Mouse (Mus musculus) megakaryocyte, adult 5-6 weeks (primary cell): ENCODE data around the gene Erbin. TPM values are rescaled to one million over a fixed set of nuclear protein-coding genes. Genes with fewer than 3 reads are reported as not detected.
A peak's percentile ranks its signal among the peaks of the same experiment; 100 is the strongest.

Source experiments
- ATAC-seq: 2 replicates; pipeline ENCODE4 v1.8.0; 2016; ENCODE audit warnings: mild to moderate bottlenecking, inconsistent platforms; ENCODE audit not compliant: poor library complexity, severe bottlenecking
- total RNA-seq, 2 experiments: library from RNA; stranded (forward) in 1 of 2; stranded (reverse) in 1 of 2; fragments of 153-499, 151-499 nt in 1 of 2; fragments of 221-1000, 200-1000 nt in 1 of 2; gene quantifications; 2 replicates each; pipeline versions ENCODE4 v1.2.3 to v1.2.4; 2015 to 2017

The Erbin gene
- total RNA-seq, 2 experiments from 2014 or later = 84.8 to 98.6 TPM

DNA sequence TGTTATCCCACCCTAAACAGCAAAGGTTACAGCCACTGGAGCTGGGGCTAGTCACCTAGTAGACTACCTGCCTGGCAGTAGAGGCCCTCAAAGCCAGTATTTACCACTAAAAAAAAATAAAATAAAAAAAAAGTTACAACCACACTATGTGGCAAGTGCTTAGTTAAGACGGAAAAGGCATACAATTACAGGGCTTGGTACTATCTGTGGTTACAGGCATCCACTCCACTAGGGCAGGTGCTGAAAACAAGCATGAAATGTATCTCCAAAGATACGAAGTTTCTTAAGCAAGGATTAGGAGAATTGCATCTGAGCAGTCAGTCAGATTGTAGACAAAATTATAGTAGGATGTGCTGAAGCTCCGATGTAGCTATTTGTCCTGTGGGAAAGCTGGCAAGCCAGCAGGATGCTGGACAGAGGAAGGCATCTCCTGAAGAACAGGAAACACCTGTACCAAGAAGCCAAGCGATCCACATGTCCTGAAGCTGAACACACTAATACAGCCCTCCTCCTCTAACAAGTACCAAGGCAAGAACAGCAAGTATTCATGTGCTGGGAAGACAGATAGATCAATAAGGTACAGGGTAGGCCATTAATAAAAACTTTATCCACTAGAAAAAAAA, 6.1 kb downstream of the Erbin start:
- ATAC-seq = no peak

DNA sequence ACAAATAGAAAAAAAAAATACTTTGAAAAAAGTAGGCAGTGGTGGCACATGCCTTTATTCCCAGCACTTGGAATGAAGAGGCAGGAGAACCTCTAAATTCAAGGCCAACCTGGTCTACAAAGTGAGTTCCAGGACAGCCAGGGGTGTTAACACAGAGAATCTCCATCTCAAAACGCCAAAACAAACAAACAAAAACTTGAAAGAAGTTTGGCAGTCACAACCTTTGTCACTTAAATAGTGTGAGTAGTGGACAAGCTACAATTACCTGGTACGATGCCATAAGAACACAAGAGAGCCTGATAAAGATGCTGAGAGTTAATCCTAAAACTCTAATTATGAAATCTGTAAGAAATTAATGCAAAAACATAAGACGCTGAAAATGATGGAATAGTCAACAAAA, 8.0 kb downstream of the Erbin start:
- ATAC-seq = no peak

DNA sequence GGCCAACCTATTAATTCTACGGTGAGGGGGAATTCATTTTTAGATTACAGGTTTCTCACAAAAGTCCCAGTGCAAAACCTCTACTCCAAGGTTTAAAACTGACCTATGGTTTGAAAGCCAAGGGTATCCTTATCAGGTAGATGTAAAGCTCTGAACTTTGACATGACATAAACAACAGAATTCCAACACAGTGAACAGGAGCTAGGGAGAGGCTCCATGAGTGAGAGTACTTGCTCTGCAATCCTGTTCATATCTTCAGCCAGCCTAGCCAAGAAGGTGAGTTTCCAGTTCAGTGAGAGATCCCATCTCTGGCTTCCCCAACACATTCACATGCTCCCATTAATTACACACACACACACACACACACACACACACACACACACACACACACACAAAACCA, 9.7 kb downstream of the Erbin start:
- no peak for ATAC-seq

DNA sequence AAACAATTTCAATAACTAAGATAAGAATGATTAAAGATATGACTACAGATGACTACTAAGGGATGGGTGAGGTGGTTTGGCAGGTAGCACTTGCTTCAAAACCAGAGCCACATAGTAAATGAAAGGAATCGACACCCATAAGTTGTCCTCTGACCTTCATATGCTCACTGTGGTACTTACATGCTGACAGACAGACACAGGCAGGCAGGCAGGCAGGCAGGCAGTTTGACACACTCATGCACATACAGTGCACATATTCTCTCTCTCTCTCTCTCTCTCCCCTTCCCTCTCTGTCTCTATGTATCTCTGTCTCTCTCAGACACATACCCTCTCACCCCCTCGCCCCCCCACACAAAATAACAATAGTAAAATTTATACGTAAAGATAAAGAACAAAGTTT, 10.4 kb downstream of the Erbin start:
- ATAC-seq = no peak

DNA sequence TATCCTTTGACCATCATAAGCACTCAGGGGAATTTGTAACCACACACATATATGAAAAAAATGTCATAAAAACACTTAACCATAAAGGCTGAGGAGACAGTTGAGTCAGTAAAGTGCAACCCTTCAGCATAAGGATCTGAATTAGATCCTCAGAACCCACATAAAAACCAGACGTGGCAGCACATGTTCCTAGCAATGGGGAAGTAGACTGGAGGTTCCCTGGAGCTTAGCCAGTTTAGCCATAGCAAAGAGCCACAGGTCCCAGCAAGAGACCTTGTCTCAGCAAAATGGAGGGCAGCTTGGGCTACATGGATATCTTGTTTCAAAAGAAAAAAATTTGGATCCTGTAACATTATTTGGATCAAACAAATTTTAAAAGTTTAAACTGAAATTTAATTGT, 20.3 kb downstream of the Erbin start:
- ATAC-seq = peak; percentile 45; the same call in 1 of the 2 replicates

DNA sequence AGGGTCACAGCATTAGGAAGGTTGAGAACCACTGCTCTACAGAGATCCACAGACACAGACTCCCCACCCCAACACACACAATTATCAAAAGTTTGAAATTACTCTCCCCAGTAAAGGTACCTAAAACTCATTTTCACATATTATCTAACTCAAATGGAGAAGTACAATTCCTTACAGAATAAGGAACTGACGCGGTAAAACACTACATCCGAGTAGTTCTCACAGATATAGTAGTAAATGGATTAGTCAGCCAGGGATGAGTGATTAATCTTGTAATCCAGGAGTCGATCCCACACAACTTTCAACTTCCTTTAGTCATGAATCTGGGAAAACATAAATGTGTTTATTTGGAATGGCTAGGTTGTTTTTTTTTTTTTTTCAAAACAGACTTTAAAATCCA, 22.7 kb downstream of the Erbin start:
- ATAC-seq = peak; percentile 63

DNA sequence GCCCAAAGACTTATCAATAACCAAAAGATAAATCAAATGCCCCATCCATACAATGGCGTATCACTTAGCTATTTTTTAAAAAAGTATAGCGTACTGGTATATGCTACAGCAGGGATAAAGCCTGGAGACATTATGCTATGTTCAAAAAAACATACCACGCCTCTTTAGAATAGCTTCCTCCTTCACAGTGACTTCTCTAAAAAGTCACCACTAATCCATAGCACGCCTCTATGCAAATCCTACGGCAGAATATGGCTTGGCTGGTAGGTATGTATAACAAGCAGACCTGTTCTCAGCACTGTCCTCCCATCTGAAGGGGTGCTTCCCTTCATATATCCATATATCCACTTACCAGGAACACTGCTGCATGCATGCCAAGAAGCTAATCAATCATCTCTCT, 27.2 kb downstream of the Erbin start:
- ATAC-seq = peak; percentile 94

DNA sequence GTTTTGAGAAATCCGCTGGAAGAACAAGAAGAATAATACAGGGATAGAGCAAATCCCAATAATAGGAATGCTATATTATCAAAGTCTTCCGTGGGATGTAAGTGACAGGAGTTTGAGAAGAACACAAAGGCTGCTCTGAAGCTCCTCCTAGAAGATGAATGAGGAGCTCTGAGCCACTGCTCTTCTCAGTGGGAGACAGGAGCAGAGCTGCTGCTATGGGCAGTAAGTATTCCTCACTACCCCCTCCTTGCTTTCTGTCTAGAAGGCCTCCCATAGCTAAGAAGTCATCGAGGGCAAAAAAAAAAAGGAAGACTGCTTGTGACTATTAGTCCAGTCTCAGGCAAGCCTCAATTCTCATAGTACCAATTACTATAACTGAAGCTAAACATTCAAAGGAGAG, 30.3 kb downstream of the Erbin start:
- ATAC-seq = no peak

DNA sequence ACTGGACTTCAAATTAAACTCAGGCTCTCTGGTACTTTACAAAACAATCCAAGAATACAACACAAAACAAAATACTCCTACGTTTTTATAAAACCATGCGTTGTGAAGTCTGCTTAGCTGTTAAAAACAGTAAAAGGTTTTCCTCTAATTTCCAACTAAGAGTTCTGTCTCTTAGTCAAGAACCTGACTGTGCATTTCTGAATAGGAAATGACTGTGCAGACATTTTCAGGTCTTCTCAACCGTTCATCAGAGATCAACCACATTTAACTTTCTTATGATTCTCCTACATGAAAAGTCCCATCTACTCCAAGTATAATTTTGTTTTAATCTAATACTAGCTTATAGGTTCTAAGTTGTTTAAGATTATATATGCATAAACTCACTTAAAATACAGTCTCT, 33.8 kb downstream of the Erbin start:
- ATAC-seq = no peak

DNA sequence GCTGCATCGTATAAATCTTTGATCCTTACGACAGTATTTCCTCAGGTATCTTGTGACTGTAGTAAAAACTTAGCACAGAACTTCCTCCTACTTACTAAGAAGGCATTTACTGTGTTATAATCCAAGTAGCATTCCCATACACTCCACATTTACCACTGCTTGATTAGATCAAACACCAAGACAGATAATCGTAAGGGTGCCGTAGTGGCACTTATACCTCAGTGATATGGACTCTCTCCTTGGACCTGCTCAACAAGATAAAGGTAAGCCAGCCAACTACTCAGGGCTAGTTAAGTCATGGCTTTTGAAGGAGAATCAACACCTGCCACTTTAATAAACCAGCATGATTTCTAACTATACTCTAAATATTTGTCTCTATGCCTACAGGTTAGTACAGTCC, 39.1 kb downstream of the Erbin start:
- no peak for ATAC-seq

DNA sequence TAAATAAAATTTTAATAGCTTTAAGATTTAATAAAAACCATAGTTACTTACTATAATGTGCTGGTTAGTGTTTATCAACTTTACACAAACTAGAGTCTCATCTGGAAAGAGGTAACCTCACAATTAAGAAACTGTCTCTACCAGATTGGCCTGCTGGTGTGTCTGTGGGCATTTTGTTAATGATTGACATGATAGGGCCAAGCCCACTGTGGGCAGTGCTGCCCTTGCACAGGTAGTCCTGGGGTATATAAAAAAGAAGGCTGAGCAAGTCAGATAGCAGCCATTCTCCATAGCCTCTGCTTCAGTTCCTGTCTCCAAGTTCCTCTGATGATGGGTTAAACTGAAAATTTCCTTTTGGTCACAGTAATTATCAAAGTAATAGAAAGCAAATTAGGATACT, 43.6 kb downstream of the Erbin start:
- no peak for ATAC-seq

DNA sequence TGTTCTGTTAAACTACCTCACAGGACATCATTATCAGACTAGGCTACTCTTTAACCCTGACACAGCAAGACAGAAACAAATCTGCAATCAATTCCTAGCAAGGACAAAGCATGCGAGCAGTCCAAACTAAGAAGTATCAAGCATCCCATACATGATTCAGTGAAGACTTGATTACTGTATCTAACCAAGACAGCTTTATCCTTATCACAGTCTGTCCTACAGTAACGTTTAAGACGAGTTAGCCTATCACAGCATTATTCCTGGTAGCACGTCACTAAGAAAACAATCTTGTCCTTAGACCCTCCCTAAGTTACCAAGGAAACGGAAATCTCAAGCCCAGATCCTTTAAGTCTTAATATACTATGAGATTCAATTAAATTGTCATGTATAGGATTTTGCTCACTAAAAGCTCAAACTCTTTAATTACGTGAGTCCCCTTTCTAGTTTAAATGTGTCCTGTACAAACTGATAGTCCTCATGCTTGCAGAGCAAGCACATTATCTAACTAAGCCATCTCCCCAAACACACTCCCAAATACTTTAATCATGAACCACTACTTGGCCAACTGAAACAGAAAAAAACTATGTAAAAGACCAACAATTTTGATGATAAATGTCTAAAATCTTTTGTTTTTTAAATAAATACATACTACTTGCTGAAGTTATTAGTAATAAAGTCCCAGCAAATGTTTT, 44.3 kb downstream of the Erbin start:
- ATAC-seq = no peak

DNA sequence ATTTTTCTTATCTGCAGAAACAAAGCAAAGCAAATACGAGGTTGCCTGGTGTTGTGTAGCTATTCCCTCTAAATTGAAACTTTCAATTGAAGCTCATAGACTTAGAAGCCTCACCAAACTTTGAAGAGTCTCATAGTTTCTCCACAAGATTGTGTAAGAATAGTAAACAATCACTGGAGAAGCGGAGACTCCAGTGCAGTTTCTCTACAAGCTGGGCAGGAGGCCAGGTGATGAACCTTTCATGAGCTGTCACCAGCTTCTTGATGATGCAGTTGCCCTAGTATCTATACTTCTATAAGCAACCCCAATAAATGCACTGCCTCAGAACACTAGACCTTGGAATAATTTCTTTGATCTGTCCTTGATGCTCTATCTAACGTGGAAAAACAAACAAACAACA, 49.5 kb downstream of the Erbin start:
- no peak for ATAC-seq

DNA sequence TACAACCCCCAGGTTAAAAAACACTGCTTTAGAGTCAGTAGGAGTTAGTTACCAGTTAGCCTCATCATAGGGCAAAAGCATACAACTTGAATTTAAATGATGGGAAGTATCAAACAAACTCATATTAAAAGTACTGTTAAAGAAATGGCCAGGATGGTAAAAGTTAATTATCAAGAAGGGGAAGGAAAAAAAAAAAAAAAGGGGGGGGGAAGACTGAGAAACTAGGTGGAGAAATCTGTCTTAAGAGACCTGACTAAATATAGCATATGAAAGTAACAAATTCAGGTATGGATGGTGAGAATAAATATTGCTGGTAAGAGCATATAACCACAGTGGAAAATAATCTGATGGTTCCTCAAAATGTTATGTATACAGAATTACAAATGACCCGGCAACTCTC, 50.2 kb downstream of the Erbin start:
- ATAC-seq = no peak

DNA sequence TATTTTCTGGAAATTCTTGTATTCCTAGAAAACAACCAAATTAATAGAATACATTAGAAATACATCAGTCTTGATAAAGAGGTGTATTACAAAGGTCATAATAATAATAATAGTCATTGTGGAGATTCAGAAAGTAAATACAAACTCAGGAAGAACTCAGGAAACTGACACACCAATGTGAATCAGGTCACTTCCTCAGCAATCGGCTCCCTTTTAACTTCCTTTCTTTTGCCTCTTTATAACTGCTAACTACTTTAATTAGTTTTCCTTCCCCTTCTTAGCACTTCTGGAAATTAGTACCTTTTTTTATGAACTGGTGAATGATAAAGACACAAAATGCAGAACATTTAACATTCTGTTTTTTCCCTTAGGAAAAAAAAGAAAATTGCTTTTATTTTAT, 51.4 kb downstream of the Erbin start:
- peak; percentile 76 for ATAC-seq

DNA sequence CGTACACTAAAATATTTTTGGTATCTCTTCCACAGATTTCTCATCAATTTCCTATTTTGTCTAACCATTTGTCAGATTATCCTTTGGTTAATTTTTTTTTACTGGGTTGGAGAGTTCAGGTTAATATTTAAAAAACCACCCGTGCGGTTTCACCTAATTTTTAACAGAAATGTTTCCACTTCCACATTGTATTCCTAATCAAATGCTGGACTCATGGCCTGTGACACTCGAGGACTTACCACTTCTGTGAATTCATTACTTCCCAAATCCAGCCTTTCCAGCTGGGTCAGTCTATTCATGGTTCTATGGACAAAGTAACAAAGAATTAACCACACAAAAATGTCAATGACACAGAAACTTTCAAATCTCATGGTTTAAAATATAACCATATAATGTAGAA, 58.3 kb downstream of the Erbin start:
- no peak for ATAC-seq

DNA sequence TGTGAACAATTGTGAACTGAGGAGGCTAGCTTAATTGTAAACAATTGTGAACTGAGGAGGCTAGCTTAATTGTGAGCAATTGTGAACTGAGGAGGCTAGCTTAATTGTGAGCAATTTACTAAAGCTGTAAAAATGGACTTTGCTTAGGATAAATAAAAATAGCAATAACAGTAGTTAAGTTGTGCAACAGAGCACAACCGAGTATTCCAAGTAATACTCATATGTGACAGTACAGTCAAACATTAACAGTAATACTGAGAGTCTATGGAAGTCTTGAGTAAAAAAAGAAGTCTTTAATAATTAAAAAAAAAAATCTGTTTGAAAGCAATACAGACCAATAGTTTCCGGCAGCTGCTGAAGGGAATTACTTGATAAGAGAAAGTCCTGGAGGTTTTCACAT, 61.3 kb downstream of the Erbin start:
- no peak for ATAC-seq

DNA sequence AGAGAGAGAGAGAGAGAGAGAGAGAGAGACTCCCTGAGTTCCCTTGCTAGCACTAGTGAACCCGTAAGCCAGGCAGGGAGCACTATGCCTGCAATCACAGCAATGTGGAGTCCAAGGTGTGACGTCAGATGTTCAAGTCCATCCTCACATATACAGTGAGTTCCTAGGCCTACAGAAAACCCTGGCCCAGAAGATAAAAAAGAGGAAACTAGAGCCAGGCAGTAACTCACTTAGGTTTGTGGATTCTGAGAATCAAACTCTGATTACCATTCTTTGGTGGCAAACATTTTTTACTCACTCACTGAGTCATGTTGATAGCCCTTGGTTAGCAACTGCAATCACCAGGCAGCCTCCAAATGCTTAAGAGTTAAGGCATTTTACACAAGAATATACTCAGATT, 72.7 kb downstream of the Erbin start:
- no peak for ATAC-seq

DNA sequence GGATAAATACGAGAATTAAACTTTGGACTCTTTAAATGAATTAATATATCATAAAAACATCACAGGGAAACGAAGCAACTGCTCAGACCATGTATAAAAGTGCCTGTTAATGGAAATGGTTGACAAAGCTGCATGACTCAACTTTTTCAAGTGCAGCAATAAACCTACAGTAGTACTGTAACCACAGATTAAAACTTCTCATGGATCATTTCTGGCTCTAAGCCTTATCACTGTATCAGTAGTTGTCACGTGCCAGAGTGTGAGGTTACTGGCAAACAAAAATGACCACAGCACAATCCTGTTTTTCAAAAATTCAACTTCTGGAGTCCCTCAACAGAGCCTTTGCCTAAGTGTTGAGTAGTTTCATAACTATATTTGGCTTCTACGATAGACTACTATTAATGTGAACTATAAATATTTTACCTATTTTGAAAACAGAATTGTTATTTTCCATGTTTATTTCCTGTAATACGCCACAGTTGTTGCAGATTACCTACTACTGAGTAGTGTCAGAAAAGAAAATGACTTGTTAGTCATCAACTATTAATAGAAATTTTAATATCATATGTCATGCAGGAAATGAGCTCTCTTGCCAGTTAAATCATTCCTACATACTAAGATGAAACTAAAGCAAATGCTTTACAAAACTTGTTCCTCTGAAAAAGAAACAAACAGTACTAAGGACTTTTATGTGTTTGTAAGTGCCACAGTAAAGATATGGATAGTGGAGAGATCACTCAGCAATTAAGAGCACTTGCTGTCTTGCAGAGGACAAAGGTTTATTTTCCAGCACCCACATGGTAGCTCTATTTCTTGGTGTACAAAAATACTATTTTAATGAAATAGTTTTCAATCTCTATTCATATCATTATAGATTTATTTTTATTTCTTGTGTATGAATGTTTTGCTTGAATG, 78.8 kb downstream of the Erbin start:
- ATAC-seq = no peak

DNA sequence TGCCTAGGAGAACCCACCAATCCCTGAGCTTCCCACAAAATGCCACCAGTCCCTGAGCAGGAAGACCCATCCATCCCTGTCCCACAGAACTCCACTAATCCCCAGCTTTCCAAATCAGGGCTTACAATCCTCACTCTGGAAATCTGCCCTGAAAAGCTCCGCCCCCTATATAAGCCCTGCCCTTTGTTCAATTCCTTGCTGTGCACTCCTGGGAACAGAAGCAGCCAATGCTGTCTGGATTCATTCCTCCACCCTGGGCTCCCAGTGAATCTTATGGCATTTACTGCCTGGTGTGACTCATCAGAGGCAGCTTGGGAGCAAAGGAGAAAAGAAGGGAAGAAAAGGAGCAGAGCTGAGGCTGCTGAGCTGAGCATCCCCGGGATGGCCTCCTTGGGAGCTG, 81.7 kb downstream of the Erbin start:
- ATAC-seq = no peak

DNA sequence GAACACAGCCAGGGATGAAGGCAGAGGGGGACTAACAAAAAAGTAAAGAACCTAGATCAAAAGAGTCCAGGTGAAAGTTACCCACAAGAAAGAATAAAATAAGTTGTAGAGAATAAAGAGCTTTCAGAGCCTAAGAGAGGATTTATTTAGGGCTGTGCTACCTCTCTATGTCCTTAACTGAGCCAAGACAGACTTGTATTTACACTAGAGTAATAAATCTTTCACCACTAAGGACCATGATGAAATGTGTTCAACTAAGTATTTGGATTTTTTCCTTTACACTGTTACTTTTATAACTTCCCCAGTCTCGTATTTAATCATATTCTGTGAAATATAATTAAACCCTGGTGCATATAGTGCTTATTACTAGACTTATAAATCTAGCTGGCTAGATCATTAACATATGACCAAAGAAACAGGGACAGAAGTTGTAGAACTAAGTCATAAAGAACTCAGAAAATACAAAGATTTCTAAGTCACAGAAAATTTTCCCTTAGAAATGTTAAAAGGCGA, 90.6 kb downstream of the Erbin start:
- no peak for ATAC-seq

DNA sequence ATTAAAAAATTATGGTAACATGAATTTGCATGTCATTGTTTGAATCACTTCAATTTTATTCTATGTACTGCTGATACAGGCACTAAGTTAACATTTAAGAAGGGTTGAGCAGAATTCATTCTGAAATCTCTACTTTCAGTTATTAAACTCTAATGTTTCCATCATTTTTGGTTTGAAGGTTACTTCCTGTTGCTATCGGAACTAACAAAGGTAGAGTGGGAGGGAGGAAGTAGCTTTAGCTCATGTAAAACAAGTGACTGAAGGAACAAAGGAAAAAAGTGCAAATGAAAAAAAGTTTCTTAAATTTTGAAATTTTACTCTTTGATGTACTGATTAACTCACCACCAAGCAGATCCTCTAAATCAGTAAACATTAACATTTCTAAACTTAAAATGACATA, 98.0 kb downstream of the Erbin start:
- no peak for ATAC-seq
